Mouse (Mus musculus) intestine, embryonic 14.5 days (tissue): Measurements from ENCODE around the gene Sf3a3. TPM values are rescaled to one million over a fixed set of nuclear protein-coding genes. Genes with fewer than 3 reads are reported as not detected.

ENCODE experiments used
- ATAC-seq: fragments of 200-750 bp; cut with Nextera tagmentation; replicated peaks from 2 replicates; pipeline ENCODE4 v1.8.0; 2017; ENCODE audit warnings: low read depth, moderate number of reproducible peaks, moderate TSS enrichment, moderate library complexity; ENCODE audit not compliant: low FRiP score, low TSS enrichment
- DNase-seq: peaks from one replicate; pipeline ENCODE4 v3.0.0-alpha.2; 2018; ENCODE audit warnings: low spot score
- H3K27ac ChIP-seq: fragments of 300-500 bp; sonication (generic); 2 replicates; pipeline ENCODE4 v1.5.1; 2014; ENCODE audit warnings: low read depth, mild to moderate bottlenecking, control low read depth
- H3K27me3 ChIP-seq: fragments of 300-500 bp; sonication (generic); replicated peaks from 2 replicates; pipeline ENCODE4 v1.6.1; 2014; ENCODE audit warnings: low read length, control low read depth; ENCODE audit not compliant: control insufficient read depth, insufficient read depth
- H3K36me3 ChIP-seq: fragments of 300-500 bp; sonication (generic); 2 replicates; pipeline ENCODE4 v1.6.1; 2014; ENCODE audit warnings: low read length, control low read depth; ENCODE audit not compliant: control insufficient read depth, insufficient read depth
- H3K4me1 ChIP-seq: fragments of 300-500 bp; sonication (generic); replicated peaks from 2 replicates; pipeline ENCODE4 v1.6.1; 2014; ENCODE audit warnings: low read length, control low read depth, mixed read lengths; ENCODE audit not compliant: control insufficient read depth, insufficient read depth
- H3K4me2 ChIP-seq: fragments of 300-500 bp; sonication (generic); 2 replicates; pipeline ENCODE4 v1.6.1; 2014; ENCODE audit warnings: low read length
- H3K4me3 ChIP-seq: fragments of 300-500 bp; sonication (generic); 2 replicates; pipeline ENCODE4 v1.5.1; 2014; ENCODE audit warnings: low read depth, low read length, control low read depth, mixed read lengths
- H3K9ac ChIP-seq: fragments of 300-500 bp; sonication (generic); 2 replicates; pipeline ENCODE4 v1.6.1; 2014; ENCODE audit warnings: mild to moderate bottlenecking, low read length
- H3K9me3 ChIP-seq: fragments of 300-500 bp; sonication (generic); 2 replicates; pipeline ENCODE4 v1.6.1; 2016; ENCODE audit warnings: low read length, control low read depth; ENCODE audit not compliant: control insufficient read depth
- WGBS: fragments of 180-500 bp; shearing (Covaris S2); extraction: QIAGEN DNeasy Blood & Tissue Kit; methylation state at CpG from one replicate; pipeline ENCODE4 v1.1.7; 2014; 5-methylcytosine and 5-hydroxymethylcytosine counted together
- polyA plus RNA-seq: library from polyadenylated mRNA; unstranded; fragments of >200 nt; fragmentation: Nextera tagmentation; extraction: Ambion mirVana; gene quantifications from 2 replicates; pipeline ENCODE4 v1.2.1, GENCODE M21; 2014

The Sf3a3 gene
- polyA plus RNA-seq, result 142 and 164 TPM in 2 replicates

DNA sequence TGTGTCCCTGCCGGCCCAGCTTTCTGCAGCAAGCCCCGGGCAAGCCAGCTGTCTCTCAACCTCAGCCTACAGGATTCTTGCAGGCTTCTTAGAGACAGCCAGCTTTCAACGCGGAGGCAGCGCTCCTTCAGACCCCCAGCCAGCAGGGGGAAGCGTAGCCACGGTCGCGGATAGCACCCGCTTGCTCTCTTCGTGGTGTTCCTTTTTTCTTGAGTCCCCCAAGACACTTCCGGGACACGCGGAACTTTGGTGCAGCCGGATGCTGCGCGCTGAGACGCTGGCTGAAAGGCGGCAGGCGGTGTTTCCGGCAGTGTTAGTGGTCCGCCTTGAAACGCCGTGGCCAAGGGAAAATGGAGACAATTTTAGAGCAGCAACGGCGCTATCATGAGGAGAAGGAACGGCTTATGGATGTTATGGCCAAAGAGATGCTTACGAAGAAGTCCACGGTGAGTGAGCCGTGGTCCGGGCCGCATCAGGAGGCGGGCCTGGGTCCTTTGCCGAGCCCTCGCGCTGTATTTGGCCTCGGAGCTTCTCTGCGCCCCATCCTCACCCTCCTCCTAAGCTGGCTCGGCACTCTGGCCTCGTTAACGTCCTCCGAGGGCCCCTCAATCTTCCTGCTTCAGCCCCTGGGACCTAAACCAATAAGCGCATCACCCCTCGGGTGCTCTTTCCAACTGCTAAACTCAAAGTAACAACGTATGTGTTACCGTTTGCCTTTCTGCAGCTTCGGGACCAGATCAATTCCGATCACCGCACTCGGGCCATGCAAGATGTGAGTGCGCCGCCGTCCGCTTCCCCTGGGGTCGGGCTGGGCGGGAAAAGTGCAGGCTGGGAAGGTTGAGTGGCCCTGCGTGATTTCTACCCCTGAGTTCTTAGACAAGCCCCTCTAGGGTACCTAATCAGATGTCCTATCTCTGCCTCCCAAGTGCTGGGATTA is at the start of gene Sf3a3:
Gene Sf3a3 (plus strand): TSS at position 232 of the 937 bp plus-strand sequence.
- DNase-seq (peak; percentile 96), ATAC-seq (peak; percentile 88)
- Histone ChIP-seq H3K27me3 (no peaks in the 10 kb centered on the region), H3K36me3 (peaks cover 41% of the 10 kb centered on the region), H3K4me1 (peaks cover 15% of the 10 kb centered on the region), H3K9me3 (no peaks in the 10 kb centered on the region), H3K4me3 (peak within 1 kb of the TSS; percentile 75), H3K4me2 (peak within 1 kb of the TSS; percentile 75), H3K9ac (peak within 1 kb of the TSS; percentile 88), H3K27ac (peak within 1 kb of the TSS; percentile 43)
- WGBS, result under 1% methylated on average over 57 of the region's 57 CpGs

DNA sequence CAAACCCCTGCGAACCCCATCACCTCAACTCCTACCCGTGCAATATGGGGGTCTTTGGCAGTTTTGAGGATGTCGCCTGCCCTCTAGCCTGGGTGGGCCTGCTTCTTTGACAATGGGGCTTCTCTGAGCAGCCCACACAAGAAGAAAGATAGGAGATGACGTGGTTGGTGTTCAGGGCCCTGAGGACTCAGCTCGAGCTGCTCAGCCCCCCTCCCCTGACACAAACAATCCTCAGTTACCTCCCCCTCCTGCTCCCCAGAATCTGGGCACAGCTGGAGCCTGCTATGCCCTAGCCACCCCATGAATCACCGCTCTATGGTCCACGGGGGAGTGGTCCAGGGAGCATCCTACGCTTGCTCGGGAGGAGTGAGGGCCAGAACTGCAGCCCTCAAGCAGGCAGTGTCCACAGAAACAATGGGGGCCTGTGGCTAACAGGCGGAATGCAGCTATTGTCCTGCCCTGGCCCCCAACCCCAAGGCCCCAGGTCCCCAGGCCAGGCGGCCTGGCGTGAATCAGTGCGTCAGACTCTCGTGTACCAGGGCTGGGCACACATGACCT is 47.0 kb upstream of the Sf3a3 start:
- 40% methylated on average over 14 of the region's 14 CpGs for WGBS
- H3K4me1 ChIP-seq, result peaks cover 9% of the 10 kb centered on the region; the same call in 1 of the 2 replicates
- H3K27me3 ChIP-seq, result peaks cover 55% of the 10 kb centered on the region
- ATAC-seq (no peak), DNase-seq (no peak)
- H3K27ac ChIP-seq, result no peak overlapping the region
- H3K9ac ChIP-seq, result no peak overlapping the region
- H3K36me3 ChIP-seq, result no peaks in the 10 kb centered on the region
- H3K4me2 ChIP-seq, result no peak overlapping the region
- H3K4me3 ChIP-seq, result no peak overlapping the region
- no peaks in the 10 kb centered on the region for H3K9me3 ChIP-seq

DNA sequence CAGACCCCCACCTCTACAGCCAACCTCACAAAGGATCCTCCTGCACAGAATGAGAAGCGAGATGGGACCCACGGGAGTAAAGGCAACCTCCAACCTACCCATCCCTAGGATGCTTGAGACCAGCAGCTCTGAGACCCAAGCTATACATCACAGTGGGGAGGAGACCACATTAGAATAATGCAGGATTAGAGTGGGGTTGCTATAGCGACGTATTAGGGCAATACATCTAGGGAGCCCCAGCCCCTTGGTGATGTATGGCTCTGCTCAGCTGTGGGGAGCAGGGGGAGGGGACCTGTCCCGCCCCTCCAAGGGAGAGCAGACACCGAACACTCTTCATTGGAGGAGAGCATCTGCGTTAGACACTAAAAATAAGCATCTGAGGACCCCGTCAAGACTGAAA is 46.5 kb upstream of the Sf3a3 start:
- peaks cover 55% of the 10 kb centered on the region for H3K27me3 ChIP-seq
- H3K4me2 ChIP-seq, result no peak overlapping the region
- H3K36me3 ChIP-seq, result no peaks in the 10 kb centered on the region
- no peaks in the 10 kb centered on the region for H3K9me3 ChIP-seq
- peaks cover 13% of the 10 kb centered on the region; the same call in 1 of the 2 replicates for H3K4me1 ChIP-seq
- no peak overlapping the region for H3K4me3 ChIP-seq
- no peak overlapping the region for H3K9ac ChIP-seq
- ATAC-seq (no peak), DNase-seq (no peak)
- 10% methylated on average over 8 of the region's 8 CpGs for WGBS
- H3K27ac ChIP-seq, result no peak overlapping the region

DNA sequence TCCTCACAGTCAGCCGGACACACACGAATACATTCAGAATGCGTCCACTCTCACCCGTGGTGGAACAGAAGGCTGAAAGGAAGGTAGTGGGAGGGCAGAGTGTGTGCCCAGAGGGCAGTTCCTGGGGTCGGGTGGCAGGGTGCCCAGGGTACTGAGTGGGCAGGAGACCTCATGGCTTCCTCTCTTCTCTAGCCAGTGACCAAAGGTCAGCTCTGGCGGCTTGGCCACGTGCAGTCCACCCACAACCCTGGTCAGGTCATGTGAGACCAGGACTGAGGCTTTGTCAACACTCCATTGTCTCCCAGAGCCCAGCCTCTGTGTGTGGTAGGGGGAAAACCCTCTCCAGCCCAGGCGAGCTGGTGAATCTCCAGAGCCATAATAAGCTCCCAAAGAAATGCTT is 44.3 kb upstream of the Sf3a3 start:
- H3K27me3 ChIP-seq, result peaks cover 51% of the 10 kb centered on the region
- 71% methylated on average over 8 of the region's 8 CpGs for WGBS

DNA sequence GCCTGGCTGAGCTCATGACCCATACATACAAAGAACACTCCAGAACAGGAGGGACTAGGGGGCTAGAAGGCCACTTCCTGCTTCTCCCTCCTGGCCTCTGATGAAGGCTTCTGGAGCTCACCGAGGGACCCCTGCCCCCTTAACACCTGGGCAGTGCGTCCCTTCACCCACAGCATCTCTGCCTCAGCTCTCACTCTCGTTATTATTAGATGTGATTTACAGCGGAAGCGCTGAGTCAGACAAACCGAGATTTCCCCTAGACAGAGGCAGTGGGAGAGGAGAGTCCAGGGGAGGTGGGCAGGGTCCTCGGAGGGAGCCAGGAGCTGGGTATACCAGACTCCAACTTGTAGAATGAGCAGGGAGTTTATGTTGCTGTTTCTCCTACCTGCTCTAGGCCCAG is 43.0 kb upstream of the Sf3a3 start:
- Histone ChIP-seq H3K4me2 (no peak overlapping the region), H3K27ac (no peak overlapping the region), H3K27me3 (peaks cover 40% of the 10 kb centered on the region), H3K36me3 (peaks cover 8% of the 10 kb centered on the region; the same call in 1 of the 2 replicates), H3K4me3 (no peak overlapping the region), H3K9ac (no peak overlapping the region), H3K9me3 (no peaks in the 10 kb centered on the region), H3K4me1 (peaks cover 13% of the 10 kb centered on the region; the same call in 1 of the 2 replicates)
- DNase-seq, result no peak
- ATAC-seq, result no peak
- WGBS, result 19% methylated on average over 7 of the region's 7 CpGs

More for the DNA sequence above, 44.3 kb upstream of the Sf3a3 start:
- Histone ChIP-seq H3K4me1 (peaks cover 13% of the 10 kb centered on the region; the same call in 1 of the 2 replicates), H3K36me3 (no peaks in the 10 kb centered on the region), H3K9ac (no peak overlapping the region), H3K4me3 (no peak overlapping the region), H3K27ac (no peak overlapping the region), H3K4me2 (no peak overlapping the region), H3K9me3 (no peaks in the 10 kb centered on the region)
- ATAC-seq (no peak), DNase-seq (no peak)

DNA sequence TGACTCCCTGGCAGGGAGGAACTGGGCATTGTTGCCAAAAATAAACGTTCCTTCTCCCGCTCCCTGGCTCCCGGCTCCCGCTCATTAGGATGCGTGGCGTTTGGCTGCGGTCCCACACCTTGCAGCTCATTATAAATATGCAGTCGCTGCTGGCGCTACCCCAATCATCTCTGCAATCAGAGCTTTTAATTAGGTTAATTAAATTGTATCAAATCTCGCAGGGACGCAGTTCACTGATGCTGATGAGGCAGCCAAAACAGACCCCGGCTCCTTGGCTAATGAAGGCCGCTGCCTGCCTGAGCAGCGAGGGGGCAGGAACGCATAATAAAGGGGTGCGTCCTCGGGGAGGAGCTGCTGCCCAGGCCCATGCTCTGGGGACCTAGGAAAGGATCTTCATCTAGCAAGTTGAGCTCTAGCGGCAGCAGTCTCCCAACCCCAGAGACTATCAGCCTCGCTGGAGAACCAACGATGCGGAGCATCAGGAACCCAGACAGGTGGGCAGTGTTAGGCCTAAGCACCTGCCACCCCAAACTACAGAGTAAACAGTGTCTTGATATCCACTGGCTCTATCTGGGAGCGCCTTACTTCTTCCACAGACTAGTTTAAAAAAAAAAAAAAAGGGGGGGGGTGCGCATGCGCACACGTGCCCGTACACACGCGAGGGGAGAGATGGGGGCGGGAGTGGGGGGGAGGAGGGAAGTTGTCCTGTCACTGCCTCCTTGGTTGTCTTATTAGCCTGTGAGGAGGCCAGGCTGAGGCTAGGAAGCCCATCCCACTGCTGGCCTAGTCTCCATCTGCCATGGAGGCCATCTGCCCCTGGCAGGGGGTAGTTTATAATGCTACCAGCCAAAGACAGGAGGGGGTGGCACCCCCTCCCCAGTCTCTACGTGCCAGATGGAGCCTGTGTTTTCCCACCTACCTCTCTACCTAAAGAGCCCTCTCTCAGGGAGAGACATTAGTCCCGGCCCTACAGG is 41.9 kb upstream of the Sf3a3 start:
- peaks cover 13% of the 10 kb centered on the region; the same call in 1 of the 2 replicates for H3K4me1 ChIP-seq
- WGBS, result 7% methylated on average over 26 of the region's 31 CpGs
- H3K27me3 ChIP-seq, result peaks cover 33% of the 10 kb centered on the region
- 0 out of 2 replicates have a peak overlapping the region, but pooled peaks have one; percentile 10 for H3K4me3 ChIP-seq
- no peaks in the 10 kb centered on the region for H3K9me3 ChIP-seq
- H3K4me2 ChIP-seq, result peak overlapping the region; percentile 37
- no peak overlapping the region for H3K9ac ChIP-seq
- H3K27ac ChIP-seq, result no peak overlapping the region
- DNase-seq, result no peak
- no peak for ATAC-seq
- peaks cover 13% of the 10 kb centered on the region for H3K36me3 ChIP-seq

DNA sequence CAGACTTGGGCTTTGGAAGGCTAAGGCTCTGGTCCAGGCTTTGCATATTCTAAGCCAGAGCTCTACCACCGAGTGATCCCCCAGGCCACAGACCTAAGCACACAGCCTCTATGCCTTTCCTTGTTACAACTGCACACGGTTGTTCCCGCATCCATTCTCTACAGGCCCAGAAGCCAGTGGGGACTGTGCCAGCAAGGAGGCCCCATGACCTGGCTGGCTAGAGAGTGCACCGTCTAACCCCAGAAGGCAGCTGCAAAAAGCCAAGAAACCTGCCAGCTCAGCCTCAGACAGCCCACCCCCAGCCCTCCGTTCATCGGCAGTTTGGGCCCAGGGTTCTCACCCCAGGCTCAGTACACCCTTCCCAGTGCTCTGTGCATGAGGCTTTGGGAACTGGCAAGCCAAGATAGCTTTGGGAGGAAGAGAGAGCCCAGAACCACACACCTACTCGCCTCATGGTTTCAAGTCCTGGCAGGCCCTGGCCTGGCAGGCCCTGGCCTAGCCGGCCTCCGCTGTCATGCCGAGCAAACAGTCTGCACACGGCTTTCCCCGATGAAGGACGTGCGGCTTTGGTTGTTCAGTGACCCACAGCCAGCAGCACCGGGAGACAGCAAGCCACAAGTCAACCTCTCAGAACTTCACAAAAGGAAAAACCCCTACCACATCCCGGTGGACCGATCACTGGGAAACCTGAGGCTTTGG is 40.1 kb upstream of the Sf3a3 start:
- Histone ChIP-seq H3K9me3 (no peaks in the 10 kb centered on the region), H3K4me1 (peaks cover 13% of the 10 kb centered on the region; the same call in 1 of the 2 replicates), H3K27ac (no peak overlapping the region), H3K36me3 (peaks cover 32% of the 10 kb centered on the region), H3K9ac (no peak overlapping the region), H3K27me3 (peaks cover 29% of the 10 kb centered on the region), H3K4me3 (no peak overlapping the region), H3K4me2 (no peak overlapping the region)
- ATAC-seq (no peak), DNase-seq (no peak)
- 69% methylated on average over 17 of the region's 17 CpGs for WGBS
